Mouse (Mus musculus): ENCODE results near the gene Ccdc12.
"Not testable (repeated sequence)": the region's sequence is repeated elsewhere in the genome, so short reads cannot be mapped to it uniquely, and the experiment has no call there.

The Ccdc12 gene

DNA sequence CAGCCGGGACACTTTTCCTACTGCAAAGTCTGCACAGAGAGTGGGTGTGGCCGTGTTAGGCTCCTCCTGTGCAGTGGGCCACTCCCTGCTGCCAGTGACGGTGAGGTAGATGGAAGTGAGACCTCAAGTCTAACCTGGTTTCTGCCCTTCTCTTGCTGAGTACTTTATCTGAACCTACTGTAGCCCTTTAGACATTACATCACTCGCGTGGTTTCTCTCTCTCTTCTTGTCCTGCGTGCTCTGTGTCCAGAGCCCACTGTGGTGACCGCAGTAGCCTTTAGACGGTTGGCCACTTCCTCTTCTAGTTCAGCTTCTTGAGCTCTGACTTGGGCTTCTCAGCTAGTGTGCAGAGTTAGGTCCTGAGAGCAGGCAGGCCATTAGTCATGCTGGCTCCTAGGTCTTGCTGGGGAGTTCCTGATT lies 20.2 kb downstream of the Ccdc12 start:
- peak; percentile 40 for DNase-seq (ENCODE audit: low spot score)

DNA sequence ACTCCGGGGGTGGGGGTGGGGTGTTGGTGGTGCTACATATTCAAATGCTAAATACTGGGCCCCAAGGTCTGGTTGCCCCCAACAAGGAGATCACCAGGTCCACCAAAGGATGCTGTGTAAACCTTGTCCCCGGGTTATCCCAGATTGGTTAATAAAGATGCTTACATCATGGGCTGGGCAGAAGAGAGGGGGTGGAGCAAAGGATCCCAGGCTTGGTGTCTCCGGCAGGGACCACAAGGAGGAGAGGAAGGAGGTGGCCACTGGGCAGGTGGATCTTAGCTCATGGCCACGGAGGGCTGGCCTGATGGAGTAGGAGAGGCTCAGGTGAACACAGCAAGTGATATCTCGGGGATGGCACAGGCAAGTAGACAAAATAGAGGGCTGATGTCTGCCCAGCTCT lies 22.6 kb downstream of the Ccdc12 start:
- DNase-seq (ENCODE audit: low spot score): no peak

DNA sequence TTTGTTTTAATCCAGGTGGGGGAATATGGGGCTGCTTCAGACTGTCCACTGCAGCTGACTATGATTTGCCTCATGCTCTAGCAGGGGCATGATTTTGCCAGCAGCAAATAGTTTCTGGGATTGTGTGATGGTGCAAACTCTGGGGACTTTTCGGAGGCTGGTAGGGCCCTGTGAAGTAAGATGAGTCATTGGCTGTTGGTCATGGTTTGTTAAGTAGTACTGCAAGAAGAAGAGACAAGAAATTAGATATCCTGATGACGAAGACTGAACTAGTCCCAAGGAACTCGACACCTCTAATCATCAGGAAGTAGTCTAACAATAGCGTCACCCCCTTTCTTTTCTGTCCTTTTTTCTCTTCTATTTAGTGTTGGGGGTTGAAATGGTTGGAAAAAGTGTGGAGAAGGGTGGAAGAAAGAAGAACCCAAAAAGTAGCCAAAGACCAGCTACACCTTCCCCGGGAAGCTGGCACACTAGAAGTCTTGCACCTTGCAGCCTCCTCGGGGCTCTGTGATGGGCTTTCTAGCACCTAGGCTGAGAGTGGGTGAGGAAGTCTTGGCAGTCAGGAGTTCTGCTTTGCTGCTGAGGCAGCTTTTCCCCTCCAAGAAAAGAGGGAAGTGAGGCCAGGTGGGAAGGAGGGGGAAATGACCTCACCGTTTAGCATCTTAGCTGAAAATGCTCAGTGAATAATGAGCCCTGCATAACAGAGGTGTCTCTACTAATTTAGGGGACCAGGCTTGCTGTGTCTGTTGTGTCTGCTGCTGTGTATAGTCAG lies 24.6 kb downstream of the Ccdc12 start:
- DNase-seq (ENCODE audit: low spot score): no peak

DNA sequence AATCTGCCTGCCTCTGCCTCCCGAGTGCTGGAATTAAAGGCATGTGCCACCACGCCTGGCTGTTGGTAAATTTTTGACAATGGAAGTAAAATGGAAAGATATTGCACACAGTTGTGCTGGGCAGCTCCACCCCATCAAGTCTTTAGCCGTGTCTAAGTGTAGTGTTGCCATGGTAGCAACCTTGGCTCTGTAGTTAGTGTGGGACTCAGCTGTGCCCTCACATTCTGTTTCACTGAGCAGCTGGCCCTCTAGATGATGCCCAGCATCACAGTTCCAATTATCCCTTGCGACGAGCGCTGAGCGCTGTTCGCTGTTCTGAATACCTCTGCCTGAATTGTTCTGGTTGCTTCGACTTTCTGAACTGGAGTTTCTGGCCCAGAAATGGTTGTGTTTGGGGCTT lies 25.5 kb downstream of the Ccdc12 start:
- DNase-seq (ENCODE audit: low spot score): no peak

DNA sequence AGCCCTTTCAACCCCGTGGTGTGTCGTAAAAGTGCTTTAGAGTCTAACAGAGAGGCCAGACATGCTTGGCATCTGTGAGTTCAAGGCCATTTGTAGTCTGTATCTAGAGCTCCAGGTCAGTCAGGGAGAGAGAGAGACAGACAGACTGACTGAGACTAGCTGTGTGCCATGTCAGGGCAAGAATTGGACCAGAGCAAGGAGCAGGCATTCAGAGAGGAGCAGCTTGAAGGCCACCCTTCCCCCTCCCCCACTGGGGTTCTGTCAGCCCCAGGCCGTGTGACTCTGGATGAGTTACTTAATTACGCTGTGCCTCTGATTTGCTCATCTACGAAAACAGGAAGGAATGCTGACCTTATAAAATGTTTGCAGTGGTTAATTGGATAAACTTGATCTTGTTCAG lies 26.0 kb downstream of the Ccdc12 start:
- DNase-seq (ENCODE audit: low spot score): no peak

DNA sequence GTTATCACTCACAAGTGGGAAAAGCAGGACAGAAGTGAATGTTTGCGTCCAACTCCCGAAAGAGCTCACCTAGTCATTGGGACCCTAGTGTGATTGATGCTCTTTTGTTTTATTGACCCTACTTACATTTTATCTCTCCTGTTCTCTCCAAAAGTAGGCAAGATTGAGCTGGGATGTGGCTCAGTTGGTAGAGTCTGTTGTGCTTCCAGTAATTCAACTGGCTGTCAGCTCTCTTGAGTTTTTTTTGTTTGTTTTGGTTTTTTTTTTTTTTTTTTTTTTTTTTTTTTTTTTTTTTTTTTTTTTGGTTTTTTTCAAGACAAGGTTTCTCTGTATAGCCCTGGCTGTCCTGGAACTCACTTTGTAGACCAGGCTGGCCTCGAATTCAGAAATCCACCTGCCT lies 26.4 kb downstream of the Ccdc12 start:
- not testable (repeated sequence) for DNase-seq (ENCODE audit: low spot score)

DNA sequence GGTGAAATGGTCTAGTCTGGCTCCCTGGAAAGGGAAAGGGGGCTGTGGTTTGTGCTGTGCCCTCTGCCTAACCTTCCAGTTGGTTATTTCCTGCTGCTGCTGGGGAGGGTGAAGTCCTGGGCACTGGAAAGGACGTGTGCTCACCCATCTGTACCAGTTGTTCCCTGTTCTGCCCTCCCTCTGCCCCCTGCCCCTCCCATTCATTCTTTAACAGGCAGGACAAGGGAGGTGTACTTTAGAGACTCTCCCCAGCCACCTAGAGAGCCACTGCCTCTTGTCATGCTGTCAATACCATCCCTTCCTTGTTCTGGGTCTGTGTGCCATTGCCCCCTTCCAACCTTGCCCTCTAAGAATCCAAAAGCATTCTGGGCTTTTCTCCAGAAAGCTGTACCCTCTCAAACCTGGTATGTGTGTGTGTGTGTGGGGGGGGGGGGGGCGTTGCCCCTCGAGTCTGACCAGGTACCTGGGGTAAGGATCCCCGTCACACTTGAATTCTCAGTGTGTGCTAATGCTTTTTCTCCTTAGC lies 27.3 kb downstream of the Ccdc12 start:
- no peak for DNase-seq (ENCODE audit: low spot score)

DNA sequence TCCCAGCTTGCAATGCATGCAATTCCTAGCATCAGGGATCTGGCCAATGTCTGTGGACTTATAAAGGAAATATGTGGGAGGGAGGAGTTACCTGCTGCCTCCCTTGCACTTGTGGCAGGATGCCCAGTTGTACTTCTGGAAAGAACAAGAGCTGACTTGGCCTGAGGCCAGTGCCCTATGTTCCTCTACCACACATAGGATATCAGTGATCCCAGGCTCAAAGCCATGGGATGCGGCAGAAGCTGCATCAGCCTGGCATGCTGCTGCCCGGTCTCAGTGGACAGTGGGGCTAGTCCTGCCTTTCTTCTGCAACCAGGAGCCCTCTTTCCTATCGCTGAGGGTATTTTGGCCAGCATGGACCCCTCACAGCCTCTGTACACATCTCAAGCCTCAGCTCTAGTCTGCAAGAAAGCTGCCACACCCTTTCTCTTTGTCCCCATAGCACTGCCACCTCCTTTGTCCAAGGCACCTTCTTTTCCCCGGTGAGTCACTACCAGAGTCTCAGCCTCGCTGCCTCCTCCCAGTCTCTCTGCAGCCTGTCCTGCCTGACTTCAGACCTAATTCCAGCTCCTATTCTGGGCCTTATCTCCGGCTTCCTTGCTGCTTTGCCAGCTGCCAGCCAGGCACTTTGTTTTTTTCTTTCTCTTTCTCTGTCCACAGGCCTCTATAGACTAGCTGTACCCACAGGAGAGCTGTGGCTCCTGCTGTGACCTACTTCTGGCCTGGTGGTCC lies 28.0 kb downstream of the Ccdc12 start:
- no peak for DNase-seq (ENCODE audit: low spot score)

DNA sequence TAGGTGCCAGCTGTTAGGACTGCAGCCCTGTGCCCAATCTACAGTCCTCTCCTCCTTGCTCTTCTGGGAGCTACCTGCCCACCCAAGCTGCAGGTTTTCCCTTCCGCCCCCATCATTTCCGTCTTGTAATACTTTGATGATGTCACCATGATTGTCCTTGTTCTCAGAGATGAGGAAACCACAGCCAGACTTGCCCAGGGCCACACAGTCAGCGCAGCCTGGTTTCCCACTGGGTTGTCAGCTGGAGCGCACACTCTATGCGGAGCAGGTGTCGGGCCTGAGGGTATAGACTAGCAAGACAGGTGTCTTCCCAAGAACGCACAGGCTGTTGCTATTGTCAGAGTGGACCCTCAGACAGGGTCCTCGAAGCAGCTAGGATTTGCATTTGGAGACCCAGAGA lies 28.9 kb downstream of the Ccdc12 start:
- no peak for DNase-seq (ENCODE audit: low spot score)

DNA sequence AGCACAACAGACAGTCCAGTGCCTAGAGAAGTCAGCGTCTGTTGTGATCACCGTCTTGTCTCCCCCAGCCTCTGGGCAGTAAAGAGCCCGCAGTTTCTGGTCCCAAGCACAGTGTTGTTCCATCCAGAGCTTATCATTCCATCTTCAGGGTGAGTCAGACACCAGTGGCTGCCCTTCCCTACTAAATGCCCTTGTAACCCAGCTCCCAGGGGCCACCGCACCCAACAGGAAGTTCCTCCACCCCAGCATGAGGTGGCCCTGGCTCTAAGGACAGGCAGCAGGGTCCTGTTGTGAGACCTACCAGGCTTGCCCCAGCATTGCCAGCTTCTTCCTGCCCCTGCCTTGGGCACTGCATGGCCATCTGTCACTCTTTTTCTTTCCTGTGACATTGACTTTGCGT lies 29.3 kb downstream of the Ccdc12 start:
- no peak for DNase-seq (ENCODE audit: low spot score)

DNA sequence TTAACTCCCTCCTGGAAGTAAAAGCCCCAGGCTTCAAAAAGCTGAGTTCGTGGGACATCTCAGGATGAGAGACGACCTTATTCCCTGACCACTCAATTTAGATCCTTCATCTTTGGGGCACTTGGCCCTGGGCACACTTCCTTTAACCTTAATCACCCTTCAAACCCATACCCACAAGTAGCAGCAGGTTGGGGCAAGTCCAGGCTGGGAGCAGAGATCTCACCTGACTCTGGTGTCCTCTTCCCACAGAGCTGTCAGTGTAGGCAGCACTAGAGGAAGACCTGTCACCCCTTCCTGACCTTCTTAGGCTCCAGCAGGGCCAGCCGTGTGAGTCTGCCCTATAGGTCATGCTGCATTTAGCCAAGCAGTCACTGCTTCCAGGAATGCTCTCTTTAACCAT lies 30.2 kb downstream of the Ccdc12 start:
- DNase-seq (ENCODE audit: low spot score): no peak

DNA sequence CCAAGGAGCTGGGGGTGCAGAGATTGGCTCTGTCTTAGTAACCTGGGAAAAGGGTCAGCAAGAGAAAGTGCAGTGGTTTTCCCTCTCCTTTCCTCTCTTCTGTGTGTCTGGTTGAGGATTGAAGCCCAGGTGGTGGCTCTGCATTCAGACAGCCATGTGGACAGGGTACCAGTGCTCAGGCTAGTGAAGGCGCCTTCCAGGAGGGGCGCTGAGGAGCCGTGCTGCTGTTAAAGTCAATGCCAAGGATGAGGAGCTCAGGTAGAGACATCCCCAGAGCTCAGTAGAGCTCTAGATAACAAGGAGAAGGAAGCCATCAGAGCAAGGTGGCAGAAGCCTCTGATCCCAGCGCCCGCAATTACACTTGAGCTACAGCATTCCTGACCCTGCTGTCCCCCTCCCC lies 30.8 kb downstream of the Ccdc12 start:
- DNase-seq (ENCODE audit: low spot score): no peak

DNA sequence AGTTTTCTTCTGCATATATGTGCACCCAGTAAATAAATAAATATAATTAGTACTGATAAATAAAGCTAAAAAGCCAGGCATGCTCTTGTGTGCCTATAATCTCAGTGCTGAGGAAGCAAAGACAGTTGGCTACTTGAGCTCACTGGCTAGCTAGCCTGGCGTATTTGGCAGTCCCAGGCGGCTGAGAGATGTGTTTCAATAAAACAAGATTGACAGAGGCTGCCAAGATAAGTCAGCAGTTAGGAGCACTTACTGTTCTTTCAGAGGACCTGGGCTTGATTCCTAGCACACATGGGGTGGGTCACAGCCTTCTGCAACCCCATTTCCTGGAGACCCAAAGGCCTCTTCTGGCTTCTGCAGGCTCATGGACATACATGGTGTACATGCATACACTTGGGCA lies 31.5 kb downstream of the Ccdc12 start:
- no peak for DNase-seq (ENCODE audit: low spot score)

DNA sequence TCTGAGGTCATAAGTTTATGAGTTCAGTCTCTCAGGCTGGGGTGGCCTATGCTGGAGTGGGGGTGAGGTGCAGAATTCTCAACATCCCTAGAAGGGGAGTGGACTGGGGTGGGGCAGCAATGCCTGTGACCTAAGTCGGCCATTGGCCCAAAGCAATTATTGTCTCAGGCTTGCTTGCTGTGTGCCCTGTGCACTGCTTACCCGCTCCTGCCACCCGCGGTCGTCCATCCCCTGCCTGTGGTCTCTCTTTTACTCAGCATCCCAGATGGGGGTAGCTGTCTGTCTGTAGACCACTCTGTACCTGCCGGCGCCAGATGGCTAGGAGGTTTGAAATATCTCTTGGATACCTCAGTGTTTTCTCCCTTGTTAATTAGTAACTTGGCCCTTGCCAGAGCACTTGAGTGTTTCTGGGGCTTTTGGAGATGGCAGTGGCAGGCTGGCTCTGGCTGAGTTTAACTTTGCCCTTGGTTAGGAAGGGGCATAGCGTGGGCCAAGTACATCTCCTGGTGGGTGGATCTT lies 33.0 kb downstream of the Ccdc12 start:
- no peak for DNase-seq (ENCODE audit: low spot score)

DNA sequence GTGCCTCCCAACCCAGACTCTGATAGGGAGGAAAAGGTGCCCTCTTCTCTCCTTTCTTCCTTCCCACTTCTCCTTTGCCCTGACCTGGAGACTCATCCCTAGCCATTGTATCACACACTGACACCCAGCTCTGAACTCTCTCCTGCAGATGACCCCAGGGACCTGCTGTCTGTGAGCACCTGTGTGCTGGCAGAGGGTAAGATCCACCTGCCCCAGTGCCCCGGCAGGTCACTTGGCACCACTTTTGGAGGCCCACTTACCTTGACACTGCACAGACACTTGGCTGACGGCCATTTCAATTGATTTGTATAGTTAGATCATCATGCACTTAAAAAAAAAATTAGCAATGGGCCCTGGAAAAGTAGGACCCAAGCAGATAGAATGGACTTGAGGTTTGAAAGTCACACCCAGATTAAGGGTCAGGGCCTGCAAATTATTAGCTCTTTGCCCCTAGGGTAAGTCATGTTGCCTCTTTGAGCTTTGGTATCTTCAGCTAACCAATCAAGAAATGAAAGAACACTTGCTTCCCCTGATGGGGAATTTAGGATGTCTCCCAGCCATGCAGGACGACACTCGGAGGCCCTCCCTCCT lies 39.0 kb downstream of the Ccdc12 start:
- DNase-seq (ENCODE audit: low spot score): no peak

DNA sequence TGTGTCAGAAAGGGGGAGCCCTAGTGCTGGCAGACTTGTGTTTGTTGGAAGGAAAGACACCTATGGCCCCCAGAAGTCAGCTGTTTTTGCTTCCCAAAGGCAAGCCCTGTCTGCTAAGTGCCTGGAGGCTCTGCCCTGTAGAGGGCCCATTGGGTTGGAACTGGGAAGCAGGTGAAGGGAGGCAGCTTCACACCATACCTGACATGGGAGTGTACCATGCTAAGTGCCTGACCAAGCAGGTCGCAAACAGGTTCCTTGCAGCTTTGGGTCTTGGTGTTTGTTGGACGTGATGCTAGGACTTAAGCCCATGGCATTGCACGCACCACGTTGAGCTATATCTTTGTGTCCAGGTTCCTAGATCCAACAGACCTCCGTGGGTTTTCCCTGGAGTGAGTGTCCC lies 40.1 kb downstream of the Ccdc12 start:
- DNase-seq (ENCODE audit: low spot score): no peak

DNA sequence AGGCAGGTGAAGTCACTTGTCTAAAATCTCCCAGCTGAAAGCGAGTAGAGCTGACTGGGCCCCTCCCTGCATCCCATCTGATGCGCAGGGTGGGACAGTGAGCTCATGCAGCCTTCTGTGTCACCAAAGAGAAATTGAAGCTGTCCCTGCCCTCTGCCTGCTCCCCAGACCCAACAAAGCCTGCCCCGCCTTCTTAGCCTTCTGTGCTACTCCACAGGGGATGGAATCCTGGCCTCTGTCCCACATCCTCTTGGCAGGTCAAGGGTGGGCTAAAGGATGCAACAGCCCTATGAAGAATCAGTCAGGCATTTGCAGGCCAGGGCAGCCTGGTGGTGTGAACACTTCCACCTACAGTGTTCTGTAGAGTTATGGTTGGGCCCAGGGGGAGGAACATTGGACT lies 41.2 kb downstream of the Ccdc12 start:
- DNase-seq (ENCODE audit: low spot score): no peak

DNA sequence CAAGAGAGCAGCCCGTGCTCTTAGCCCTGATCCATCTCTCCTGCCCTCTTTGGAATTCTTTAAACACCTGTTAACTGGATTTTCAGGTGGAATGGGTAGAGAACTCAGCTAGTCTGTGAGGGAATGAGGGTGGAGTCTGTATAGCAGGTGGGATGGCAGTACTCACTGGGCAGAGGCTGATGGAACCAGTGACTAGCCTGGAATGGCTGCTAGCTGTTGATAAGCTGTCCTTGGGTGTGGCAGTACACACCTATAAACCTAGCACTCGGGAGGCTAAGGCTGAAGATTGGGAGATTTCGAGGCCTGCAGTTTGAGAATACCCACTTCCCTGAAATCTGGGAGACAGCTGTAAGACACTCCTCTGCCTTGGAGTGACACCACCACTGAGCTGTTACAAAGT lies 43.3 kb downstream of the Ccdc12 start:
- DNase-seq (ENCODE audit: low spot score): peak; percentile 47

DNA sequence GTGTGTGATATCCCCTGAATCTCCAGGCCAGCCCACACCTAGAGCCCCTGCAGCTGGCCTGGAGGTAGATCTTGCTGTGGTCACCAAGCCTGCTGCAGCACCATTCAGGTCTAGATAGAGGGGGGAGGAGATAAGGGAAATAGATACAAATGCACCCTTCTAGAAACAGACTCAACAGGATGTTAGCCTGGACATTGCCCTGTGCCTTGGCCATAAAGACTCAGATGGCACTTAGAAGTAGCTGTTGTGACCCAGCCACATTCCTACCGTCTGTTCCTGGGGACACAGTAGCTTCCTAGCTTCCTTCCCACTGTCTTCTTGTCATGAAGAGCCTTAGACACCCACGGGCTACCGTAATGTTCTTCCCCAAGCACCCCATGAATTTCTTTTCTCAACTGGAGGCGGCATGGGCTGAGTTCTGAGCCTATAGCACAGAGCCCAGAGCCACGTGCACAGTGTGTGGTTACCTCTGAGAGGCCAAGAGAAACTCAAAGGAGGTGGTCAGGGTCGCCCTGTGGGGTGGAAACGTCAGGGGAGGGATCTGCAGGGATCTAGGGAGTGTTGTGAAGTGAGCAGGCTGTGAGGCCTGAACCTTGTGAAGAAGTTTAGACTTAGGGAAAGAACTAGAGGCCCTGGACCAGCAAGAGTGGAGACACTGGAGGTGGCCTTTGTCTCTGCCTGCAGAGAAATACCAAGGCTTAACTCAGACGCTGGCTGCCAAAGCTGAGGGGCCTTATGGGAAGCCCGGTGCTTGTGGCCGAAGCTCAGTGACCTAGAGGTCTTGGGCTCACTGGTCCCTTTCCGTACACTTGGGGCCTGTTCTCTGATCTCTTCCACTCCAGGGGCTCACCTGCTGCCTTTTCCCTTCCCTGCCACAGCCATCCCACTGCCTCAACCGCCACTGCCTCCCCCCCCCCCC lies 45.1 kb downstream of the Ccdc12 start:
- DNase-seq (ENCODE audit: low spot score): no peak

DNA sequence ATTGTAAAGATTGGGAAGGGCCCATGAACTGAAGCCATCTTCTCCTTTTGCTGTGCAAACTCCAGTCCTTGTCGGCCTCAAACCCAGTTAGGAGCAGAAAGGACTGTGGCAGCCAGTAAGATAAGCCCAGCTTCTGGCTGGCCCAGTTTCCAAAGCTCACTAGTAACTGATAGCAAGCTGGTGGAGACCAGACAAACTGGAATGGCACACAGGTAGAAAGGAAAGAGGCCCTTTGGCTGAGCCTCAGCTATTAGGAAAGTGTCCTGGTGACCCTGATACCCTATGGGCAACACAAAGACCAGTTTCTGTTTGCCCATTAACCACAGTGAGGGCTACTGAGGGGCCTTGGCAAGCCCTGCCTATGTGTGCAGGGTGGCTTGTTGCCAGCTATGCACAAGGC lies 46.5 kb downstream of the Ccdc12 start:
- DNase-seq (ENCODE audit: low spot score): no peak

DNA sequence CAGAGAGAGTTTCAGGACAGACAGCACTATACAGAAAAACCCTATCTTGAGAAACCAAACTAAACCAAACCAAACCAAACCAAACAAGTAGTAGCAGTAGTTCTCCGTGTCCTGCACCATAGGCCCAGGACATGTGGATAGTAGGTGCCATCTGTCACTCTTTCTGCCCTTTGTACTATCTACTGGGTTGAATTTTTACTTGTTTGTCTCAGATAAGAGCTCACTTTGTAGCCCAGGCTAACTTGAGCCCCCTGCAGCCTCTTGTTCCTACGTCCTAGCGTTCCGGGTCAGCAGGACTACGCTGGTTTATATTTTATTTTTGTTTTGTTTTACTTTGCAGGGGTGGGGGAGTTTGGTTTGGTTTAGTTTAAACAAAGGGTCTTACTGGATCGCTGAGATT lies 47.6 kb downstream of the Ccdc12 start:
- DNase-seq (ENCODE audit: low spot score): no peak

DNA sequence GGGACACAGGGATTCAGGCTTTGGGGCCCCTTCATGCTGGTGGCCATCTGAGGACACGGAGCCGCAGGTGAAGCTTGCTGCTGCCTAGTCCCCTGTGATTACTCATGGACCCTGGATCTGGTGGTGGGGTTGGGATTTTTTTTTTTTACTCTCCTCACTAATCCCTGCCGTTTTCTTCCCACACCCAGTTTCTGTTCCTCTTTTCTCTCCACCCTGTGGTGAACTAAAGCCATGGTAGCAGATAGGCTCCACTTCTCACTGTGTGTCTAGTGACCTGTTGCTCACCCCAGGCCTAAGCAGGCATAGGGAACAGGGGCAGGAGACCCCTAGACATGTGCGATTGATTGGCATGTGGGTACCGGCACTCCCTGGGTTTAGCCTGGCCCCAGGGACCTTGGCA lies 50.5 kb downstream of the Ccdc12 start:
- no peak for DNase-seq (ENCODE audit: low spot score)

Data from c-Kit-positive CD71-positive TER-119-positive erythroid progenitor cells, embryonic 14.5 days (primary cell).